Mouse (Mus musculus) heart, embryonic 12.5 days (tissue): ENCODE measurements around the gene Adipor2. TPM values are rescaled to one million over a fixed set of nuclear protein-coding genes. Genes with fewer than 3 reads are reported as not detected.

Source experiments
- ATAC-seq: fragments of 200-750 bp; cut with Nextera tagmentation; 2 replicates; pipeline ENCODE4 v1.8.0; 2017; ENCODE audit warnings: moderate TSS enrichment, moderate library complexity; ENCODE audit not compliant: insufficient number of reproducible peaks, low FRiP score
- H3K27ac ChIP-seq: fragments of 300-500 bp; sonication (generic); 2 replicates; pipeline ENCODE4 v1.5.1; 2016; ENCODE audit warnings: mild to moderate bottlenecking, moderate library complexity; ENCODE audit not compliant: poor library complexity, severe bottlenecking
- H3K27me3 ChIP-seq: fragments of 300-500 bp; sonication (generic); replicated peaks from 2 replicates; pipeline ENCODE4 v1.6.1; 2016; ENCODE audit warnings: mild to moderate bottlenecking, moderate library complexity
- H3K36me3 ChIP-seq: fragments of 300-500 bp; sonication (generic); 2 replicates; pipeline ENCODE4 v1.6.1; 2016; ENCODE audit warnings: mild to moderate bottlenecking, moderate library complexity
- H3K4me1 ChIP-seq: fragments of 300-500 bp; sonication (generic); replicated peaks from 2 replicates; pipeline ENCODE4 v1.6.1; 2016; ENCODE audit warnings: mild to moderate bottlenecking
- H3K4me2 ChIP-seq: fragments of 300-500 bp; sonication (generic); 2 replicates; pipeline ENCODE4 v1.6.1; 2016; ENCODE audit warnings: mild to moderate bottlenecking, moderate library complexity
- H3K4me3 ChIP-seq: fragments of 300-500 bp; sonication (generic); 2 replicates; pipeline ENCODE4 v1.5.1; 2016; ENCODE audit warnings: mild to moderate bottlenecking
- H3K9ac ChIP-seq: fragments of 300-500 bp; sonication (generic); 2 replicates; pipeline ENCODE4 v1.6.1; 2016; ENCODE audit warnings: mild to moderate bottlenecking, moderate library complexity
- H3K9me3 ChIP-seq: fragments of 300-500 bp; sonication (generic); replicated peaks from 2 replicates; pipeline ENCODE4 v1.6.1; 2016; ENCODE audit warnings: mild to moderate bottlenecking, moderate library complexity
- WGBS: fragments of 180-500 bp; shearing (Covaris S2); methylation state at CpG from one replicate; pipeline ENCODE4 v1.1.7; 2016; 5-methylcytosine and 5-hydroxymethylcytosine counted together
- polyA plus RNA-seq: library from polyadenylated mRNA; unstranded; fragments of >200 nt; fragmentation: Nextera tagmentation; extraction: Ambion mirVana; gene quantifications from 2 replicates; pipeline ENCODE4 v1.2.1, GENCODE M21; 2016

Adipor2 gene
- polyA plus RNA-seq, 1 experiment from 2014 or later: 27.8 TPM

GRCm38 (mm10) chr6:119326541-119326940 is 91.0 kb downstream of the Adipor2 start:
- Histone ChIP-seq H3K4me2 (no peak overlapping the region), H3K27ac (no peak overlapping the region), H3K27me3 (peaks cover 98% of the 10 kb centered on the region), H3K4me1 (peaks cover 28% of the 10 kb centered on the region), H3K36me3 (no peaks in the 10 kb centered on the region), H3K4me3 (no peak overlapping the region), H3K9me3 (no peaks in the 10 kb centered on the region), H3K9ac (no peak overlapping the region)
- WGBS: 9% methylated on average over 7 of the region's 7 CpGs
- ATAC-seq: no peak

- no peak overlapping the region for H3K4me2 ChIP-seq
These were observed 91.5 kb downstream of the Adipor2 start for GRCm38 (mm10) chr6:119325978-119326377.

GRCm38 (mm10) chr6:119324776-119325175 is 92.7 kb downstream of the Adipor2 start:
- 57% methylated on average over 10 of the region's 10 CpGs for WGBS
- Histone ChIP-seq H3K4me2 (no peak overlapping the region), H3K9me3 (no peaks in the 10 kb centered on the region), H3K4me1 (peaks cover 15% of the 10 kb centered on the region), H3K36me3 (no peaks in the 10 kb centered on the region), H3K9ac (no peak overlapping the region), H3K4me3 (no peak overlapping the region), H3K27ac (no peak overlapping the region), H3K27me3 (peaks cover 94% of the 10 kb centered on the region)
- ATAC-seq: no peak

More at GRCm38 (mm10) chr6:119325978-119326377, 91.5 kb downstream of the Adipor2 start:
- Histone ChIP-seq H3K27ac (no peak overlapping the region), H3K36me3 (no peaks in the 10 kb centered on the region), H3K27me3 (peaks cover 97% of the 10 kb centered on the region), H3K4me1 (peaks cover 27% of the 10 kb centered on the region), H3K9ac (no peak overlapping the region), H3K9me3 (no peaks in the 10 kb centered on the region), H3K4me3 (no peak overlapping the region)
- WGBS: 65% methylated on average over 6 of the region's 6 CpGs
- ATAC-seq: peak; percentile 27; the same call in 1 of the 2 replicates

GRCm38 (mm10) chr6:119321752-119322151 is 95.8 kb downstream of the Adipor2 start:
- no peak for ATAC-seq
- Histone ChIP-seq H3K4me1 (no peaks in the 10 kb centered on the region; the same call in 1 of the 2 replicates), H3K4me2 (no peak overlapping the region), H3K4me3 (no peak overlapping the region), H3K9ac (no peak overlapping the region), H3K27me3 (peaks cover 70% of the 10 kb centered on the region), H3K9me3 (peaks cover 6% of the 10 kb centered on the region; the same call in 1 of the 2 replicates), H3K36me3 (no peaks in the 10 kb centered on the region), H3K27ac (no peak overlapping the region)
- 69% methylated on average over 7 of the region's 7 CpGs for WGBS

GRCm38 (mm10) chr6:119320481-119320880 is 97.0 kb downstream of the Adipor2 start:
- ATAC-seq: no peak

GRCm38 (mm10) chr6:119319358-119319757 is 98.1 kb downstream of the Adipor2 start:
- Histone ChIP-seq H3K27ac (no peak overlapping the region), H3K4me2 (no peak overlapping the region), H3K4me1 (no peaks in the 10 kb centered on the region; the same call in 1 of the 2 replicates), H3K36me3 (no peaks in the 10 kb centered on the region), H3K4me3 (no peak overlapping the region), H3K27me3 (peaks cover 60% of the 10 kb centered on the region), H3K9me3 (peaks cover 6% of the 10 kb centered on the region; the same call in 1 of the 2 replicates), H3K9ac (no peak overlapping the region)
- no peak for ATAC-seq
- 82% methylated on average over 2 of the region's 2 CpGs for WGBS

More at GRCm38 (mm10) chr6:119320481-119320880, 97.0 kb downstream of the Adipor2 start:
- Histone ChIP-seq H3K4me2 (no peak overlapping the region), H3K27ac (no peak overlapping the region), H3K27me3 (peaks cover 63% of the 10 kb centered on the region), H3K9me3 (peaks cover 6% of the 10 kb centered on the region; the same call in 1 of the 2 replicates), H3K9ac (no peak overlapping the region), H3K4me1 (no peaks in the 10 kb centered on the region; the same call in 1 of the 2 replicates), H3K36me3 (no peaks in the 10 kb centered on the region), H3K4me3 (no peak overlapping the region)
- 25% methylated on average over 16 of the region's 16 CpGs for whole genome bisulfite sequencing

GRCm38 (mm10) chr6:119318732-119319131 is 98.8 kb downstream of the Adipor2 start:
- H3K4me1 ChIP-seq: no peaks in the 10 kb centered on the region; the same call in 1 of the 2 replicates
- H3K9ac ChIP-seq: no peak overlapping the region
- no peaks in the 10 kb centered on the region for H3K36me3 ChIP-seq
- WGBS: 85% methylated on average over 9 of the region's 9 CpGs
- H3K4me3 ChIP-seq: no peak overlapping the region
- H3K4me2 ChIP-seq: no peak overlapping the region
- peaks cover 60% of the 10 kb centered on the region for H3K27me3 ChIP-seq
- H3K27ac ChIP-seq: no peak overlapping the region
- H3K9me3 ChIP-seq: peaks cover 6% of the 10 kb centered on the region; the same call in 1 of the 2 replicates
- ATAC-seq: no peak

GRCm38 (mm10) chr6:119314751-119315476 is 102.6 kb downstream of the Adipor2 start:
- Histone ChIP-seq H3K9me3 (peaks cover 6% of the 10 kb centered on the region; the same call in 1 of the 2 replicates), H3K4me3 (no peak overlapping the region), H3K36me3 (no peaks in the 10 kb centered on the region), H3K9ac (no peak overlapping the region), H3K27ac (no peak overlapping the region), H3K27me3 (peaks cover 39% of the 10 kb centered on the region), H3K4me2 (no peak overlapping the region), H3K4me1 (no peaks in the 10 kb centered on the region; the same call in 1 of the 2 replicates)
- no peak for ATAC-seq
- WGBS: 36% methylated on average over 7 of the region's 7 CpGs

- H3K36me3 ChIP-seq: no peaks in the 10 kb centered on the region
- no peak overlapping the region for H3K27ac ChIP-seq
- no peaks in the 10 kb centered on the region for H3K9me3 ChIP-seq
- H3K27me3 ChIP-seq: peaks cover 49% of the 10 kb centered on the region
- 47% methylated on average over 14 of the region's 14 CpGs for WGBS
- no peak overlapping the region for H3K4me2 ChIP-seq
- no peak overlapping the region for H3K4me3 ChIP-seq
- H3K9ac ChIP-seq: no peak overlapping the region
- ATAC-seq: no peak; the same call in 1 of the 2 replicates
- no peaks in the 10 kb centered on the region; the same call in 1 of the 2 replicates for H3K4me1 ChIP-seq
These were observed 103.7 kb downstream of the Adipor2 start for GRCm38 (mm10) chr6:119313588-119314375.

GRCm38 (mm10) chr6:119313096-119313495 is 104.4 kb downstream of the Adipor2 start:
- H3K9ac ChIP-seq: no peak overlapping the region
- H3K27ac ChIP-seq: no peak overlapping the region
- peaks cover 52% of the 10 kb centered on the region for H3K27me3 ChIP-seq
- no peaks in the 10 kb centered on the region; the same call in 1 of the 2 replicates for H3K4me1 ChIP-seq
- H3K4me2 ChIP-seq: no peak overlapping the region
- 50% methylated on average over 3 of the region's 3 CpGs for WGBS
- H3K9me3 ChIP-seq: no peaks in the 10 kb centered on the region
- no peak for ATAC-seq
- no peaks in the 10 kb centered on the region for H3K36me3 ChIP-seq
- H3K4me3 ChIP-seq: no peak overlapping the region

- no peak for ATAC-seq
- WGBS: 75% methylated on average over 6 of the region's 6 CpGs
- Histone ChIP-seq H3K4me1 (no peaks in the 10 kb centered on the region; the same call in 1 of the 2 replicates), H3K27me3 (peaks cover 50% of the 10 kb centered on the region), H3K27ac (no peak overlapping the region), H3K9me3 (no peaks in the 10 kb centered on the region), H3K4me3 (no peak overlapping the region), H3K9ac (no peak overlapping the region), H3K4me2 (no peak overlapping the region), H3K36me3 (no peaks in the 10 kb centered on the region)
These were observed 105.1 kb downstream of the Adipor2 start for GRCm38 (mm10) chr6:119312381-119312780.
